ENCODE assay signal across 17 mouse cellular contexts in genomic region chr1:97943908-97944608, GRCm38 (mm10).
DNase-seq lines count a peak whose midpoint lies in the region; ATAC-seq and TF ChIP-seq lines count a peak whose summit lies in the region.
"Had no signal": no experiment of that assay in that cellular context is flagged by ENCODE, and none has a peak within 500 bp of the region (broad histone marks: within the 10 kb centered on the region; RNA-seq: fewer than 3 reads in every experiment).

No protein-coding gene starts in this region.

- no peak overlapping the region for H3K9ac ChIP-seq in forebrain, embryonic 16.5 days (replicated peaks; ENCODE audit: low read depth, low read length)
- H3K9ac ChIP-seq in forebrain, embryonic 12.5 days = no peak overlapping the region
- H3K9ac ChIP-seq in hindbrain, embryonic 13.5 days = no peak overlapping the region
- H3K9ac ChIP-seq in hindbrain, embryonic 14.5 days = no peak overlapping the region
- no peak overlapping the region for H3K9ac ChIP-seq in hindbrain, embryonic 15.5 days

- WGBS in forebrain, embryonic 16.5 days = 42% methylated on average over 4 of the region's 4 CpGs
- WGBS in forebrain, embryonic 12.5 days = 83% methylated on average over 4 of the region's 4 CpGs
- 37% methylated on average over 4 of the region's 4 CpGs for WGBS in hindbrain, embryonic 13.5 days
- WGBS in hindbrain, embryonic 14.5 days = 40% methylated on average over 4 of the region's 4 CpGs
- WGBS in hindbrain, embryonic 15.5 days = 35% methylated on average over 4 of the region's 4 CpGs

- peaks cover 8% of the 10 kb centered on the region for H3K4me1 ChIP-seq in forebrain, embryonic 16.5 days (replicated peaks; ENCODE audit: control insufficient read depth, insufficient read depth, low read length)
- no peaks in the 10 kb centered on the region for H3K4me1 ChIP-seq in forebrain, embryonic 12.5 days
- H3K4me1 ChIP-seq in hindbrain, embryonic 13.5 days (replicated peaks) = peaks cover 18% of the 10 kb centered on the region
- H3K4me1 ChIP-seq in hindbrain, embryonic 14.5 days (replicated peaks; ENCODE audit: control insufficient read depth, insufficient read depth, low read length) = peaks cover 14% of the 10 kb centered on the region; the same call in 1 of the 2 replicates
- H3K4me1 ChIP-seq in hindbrain, embryonic 15.5 days (replicated peaks) = peaks cover 8% of the 10 kb centered on the region; the same call in 1 of the 2 replicates
- H3K4me1 ChIP-seq: embryonic facial prominence, embryonic 10.5 days; heart, embryonic 10.5 days had no signal

- no peak overlapping the region for H3K4me3 ChIP-seq in forebrain, embryonic 16.5 days (replicated peaks; ENCODE audit: low read length)
- H3K4me3 ChIP-seq in forebrain, embryonic 12.5 days (replicated peaks) = no peak overlapping the region
- no peak overlapping the region for H3K4me3 ChIP-seq in hindbrain, embryonic 13.5 days
- no peak overlapping the region for H3K4me3 ChIP-seq in hindbrain, embryonic 14.5 days (replicated peaks; ENCODE audit: low read length)
- no peak overlapping the region for H3K4me3 ChIP-seq in hindbrain, embryonic 15.5 days
- H3K4me3 ChIP-seq: embryonic facial prominence, embryonic 10.5 days; heart, embryonic 10.5 days had no signal

- H3K4me2 ChIP-seq in forebrain, embryonic 16.5 days (ENCODE audit: low read length) = no peak overlapping the region
- no peak overlapping the region for H3K4me2 ChIP-seq in forebrain, embryonic 12.5 days
- no peak overlapping the region for H3K4me2 ChIP-seq in hindbrain, embryonic 13.5 days
- H3K4me2 ChIP-seq in hindbrain, embryonic 14.5 days (replicated peaks) = no peak overlapping the region
- no peak overlapping the region for H3K4me2 ChIP-seq in hindbrain, embryonic 15.5 days

- H3K36me3 ChIP-seq in forebrain, embryonic 16.5 days (ENCODE audit: control insufficient read depth, insufficient read depth) = no peaks in the 10 kb centered on the region
- no peaks in the 10 kb centered on the region for H3K36me3 ChIP-seq in forebrain, embryonic 12.5 days (replicated peaks)
- no peaks in the 10 kb centered on the region for H3K36me3 ChIP-seq in hindbrain, embryonic 13.5 days
- H3K36me3 ChIP-seq in hindbrain, embryonic 14.5 days (replicated peaks; ENCODE audit: control insufficient read depth, insufficient read depth) = no peaks in the 10 kb centered on the region
- H3K36me3 ChIP-seq in hindbrain, embryonic 15.5 days = no peaks in the 10 kb centered on the region
- H3K36me3 ChIP-seq: embryonic facial prominence, embryonic 10.5 days had no signal

- TF ChIP-seq CTCF in brain, embryonic 14.5 days (IDR thresholded peaks at IDR 0.05; ENCODE audit: borderline replicate concordance, extremely low read depth, insufficient read depth, insufficient read length) = no peak

- no peak for TF ChIP-seq POLR2A in brain, embryonic 14.5 days (IDR thresholded peaks at IDR 0.05; ENCODE audit: borderline replicate concordance, extremely low read depth, insufficient read depth, insufficient read length, poor library complexity, severe bottlenecking)

- peak; percentile 64; the same call in 1 of the 2 replicates for ATAC-seq in forebrain, embryonic 16.5 days
- ATAC-seq in forebrain, embryonic 12.5 days (ENCODE audit: low FRiP score) = no peak
- ATAC-seq in hindbrain, embryonic 13.5 days (ENCODE audit: low FRiP score) = no peak
- no peak for ATAC-seq in hindbrain, embryonic 14.5 days (ENCODE audit: low FRiP score)
- peak; percentile 66; the same call in 1 of the 2 replicates for ATAC-seq in hindbrain, embryonic 15.5 days (ENCODE audit: low FRiP score, low read depth)

- DNase-seq in hindbrain, embryonic 14.5 days (ENCODE audit: low spot score) = no peak
- DNase-seq in brain, embryonic 14.5 days (ENCODE audit: low read depth) = peak; percentile 62
- DNase-seq in layer of hippocampus, postnatal 14 days (ENCODE audit: low spot score in 2 of 2) = no peak
- DNase-seq: adrenal gland, adult 2 months; adrenal gland, postnatal 25 days; cerebellum, adult 2 months; cerebellum, postnatal 10 days; gastrocnemius, postnatal 36 days; heart, adult 11 months; heart, postnatal 14 days had no signal

- H3K27ac ChIP-seq in forebrain, embryonic 16.5 days (ENCODE audit: low read length) = peak overlapping the region; percentile 59
- H3K27ac ChIP-seq in forebrain, embryonic 12.5 days = no peak overlapping the region
- H3K27ac ChIP-seq in hindbrain, embryonic 13.5 days = 0 out of 2 replicates have a peak overlapping the region, but pooled peaks have one; percentile 18
- H3K27ac ChIP-seq in hindbrain, embryonic 14.5 days = no peak overlapping the region
- no peak overlapping the region for H3K27ac ChIP-seq in hindbrain, embryonic 15.5 days (replicated peaks)
- H3K27ac ChIP-seq: embryonic facial prominence, embryonic 10.5 days; gastrocnemius, adult 2 months; heart, embryonic 10.5 days had no signal

- no peaks in the 10 kb centered on the region for H3K9me3 ChIP-seq in forebrain, embryonic 16.5 days (ENCODE audit: control insufficient read depth, low read length)
- no peaks in the 10 kb centered on the region for H3K9me3 ChIP-seq in forebrain, embryonic 12.5 days
- H3K9me3 ChIP-seq in hindbrain, embryonic 13.5 days = no peaks in the 10 kb centered on the region
- H3K9me3 ChIP-seq in hindbrain, embryonic 14.5 days (ENCODE audit: control insufficient read depth, low read length) = no peaks in the 10 kb centered on the region
- no peaks in the 10 kb centered on the region for H3K9me3 ChIP-seq in hindbrain, embryonic 15.5 days
- H3K9me3 ChIP-seq: embryonic facial prominence, embryonic 10.5 days; heart, embryonic 10.5 days had no signal

- H3K27me3 ChIP-seq in forebrain, embryonic 16.5 days (replicated peaks; ENCODE audit: control insufficient read depth, insufficient read depth, low read length) = no peaks in the 10 kb centered on the region
- no peaks in the 10 kb centered on the region for H3K27me3 ChIP-seq in forebrain, embryonic 12.5 days
- no peaks in the 10 kb centered on the region for H3K27me3 ChIP-seq in hindbrain, embryonic 13.5 days
- no peaks in the 10 kb centered on the region for H3K27me3 ChIP-seq in hindbrain, embryonic 14.5 days (ENCODE audit: control insufficient read depth, insufficient read depth, low read length)
- no peaks in the 10 kb centered on the region for H3K27me3 ChIP-seq in hindbrain, embryonic 15.5 days

Comparison
In these comparisons a context has a peak if more than half of its experiments do, and no peak if none do; other contexts are left out.
1. ATAC-seq: peak in forebrain, embryonic 16.5 days (single experiment) and hindbrain, embryonic 15.5 days (single experiment); none in forebrain, embryonic 12.5 days (single experiment), hindbrain, embryonic 13.5 days (single experiment) and hindbrain, embryonic 14.5 days (single experiment).
2. H3K27ac ChIP-seq: peak in forebrain, embryonic 16.5 days (single experiment) and hindbrain, embryonic 13.5 days (single experiment); none in forebrain, embryonic 12.5 days (single experiment), hindbrain, embryonic 14.5 days (single experiment) and hindbrain, embryonic 15.5 days (single experiment).